Mouse (Mus musculus): ENCODE data around the gene Fgd1. TPM values are rescaled to one million over a fixed set of nuclear protein-coding genes. Genes with fewer than 3 reads are reported as not detected.
A peak's percentile ranks its signal among the peaks of the same experiment; 100 is the strongest.

Fgd1 gene
- 2.4 TPM in 2 replicates for polyA plus RNA-seq (2012; rRNA removed)

- DNase-seq (ENCODE audit: low read depth in 1 of 2, low spot score in 2 of 2), result no peak
- Histone ChIP-seq H3K4me3 (ENCODE audit: extremely low read depth, insufficient read depth, insufficient read length) (peak within 1 kb of the TSS; percentile 49; the same call in 1 of the 2 replicates), H3K27me3 (ENCODE audit: control insufficient read depth, insufficient read depth, low read length) (peaks cover 5% of the 10 kb centered on the region; the same call in 1 of the 2 replicates), H3K27ac (ENCODE audit: insufficient read depth, low read length) (no peak within 1 kb of the TSS), H3K4me1 (ENCODE audit: control insufficient read depth, insufficient read depth, insufficient read length) (no peaks in the 10 kb centered on the region; the same call in 1 of the 2 replicates), H3K36me3 (ENCODE audit: control insufficient read depth, insufficient read depth, low read length) (no peaks in the 10 kb centered on the region)
- 94% methylated on average over 8 of the region's 8 CpGs for WGBS
- TF ChIP-seq POLR2A (IDR thresholded peaks at IDR 0.05; ENCODE audit: low read depth, low read length) (no peak), CTCF (IDR thresholded peaks at IDR 0.05; ENCODE audit: extremely low read depth, insufficient read depth, insufficient read length, insufficient replicate concordance) (no peak)
These were observed at the start of gene Fgd1 for GRCm38 (mm10) chrX:151045850-151046249. Gene Fgd1 (plus strand): TSS chrX:151046150.

- H3K36me3 ChIP-seq (ENCODE audit: control insufficient read depth, insufficient read depth, low read length), result peaks cover 25% of the 10 kb centered on the region
- no peaks in the 10 kb centered on the region for H3K27me3 ChIP-seq (ENCODE audit: control insufficient read depth, insufficient read depth, low read length)
- WGBS, result 86% methylated on average over 3 of the region's 3 CpGs
- no peak overlapping the region for H3K4me3 ChIP-seq (ENCODE audit: extremely low read depth, insufficient read depth, insufficient read length)
- TF ChIP-seq POLR2A (IDR thresholded peaks at IDR 0.05; ENCODE audit: low read depth, low read length) (no peak), CTCF (IDR thresholded peaks at IDR 0.05; ENCODE audit: extremely low read depth, insufficient read depth, insufficient read length, insufficient replicate concordance) (no peak)
- DNase-seq (ENCODE audit: low read depth in 1 of 2, low spot score in 2 of 2), result no peak
- H3K27ac ChIP-seq (ENCODE audit: insufficient read depth, low read length), result no peak overlapping the region
- no peaks in the 10 kb centered on the region for H3K4me1 ChIP-seq (ENCODE audit: control insufficient read depth, insufficient read depth, insufficient read length)
These were observed 49.2 kb upstream of the Fgd1 start for GRCm38 (mm10) chrX:150996775-150997174.

- 26% methylated on average over 43 of the region's 43 CpGs for WGBS
- Histone ChIP-seq H3K36me3 (ENCODE audit: control insufficient read depth, insufficient read depth, low read length) (no peaks in the 10 kb centered on the region), H3K27ac (ENCODE audit: insufficient read depth, low read length) (peak within 1 kb of the TSS; percentile 59), H3K27me3 (ENCODE audit: control insufficient read depth, insufficient read depth, low read length) (no peaks in the 10 kb centered on the region), H3K4me1 (ENCODE audit: control insufficient read depth, insufficient read depth, insufficient read length) (no peaks in the 10 kb centered on the region; the same call in 1 of the 2 replicates), H3K4me3 (ENCODE audit: extremely low read depth, insufficient read depth, insufficient read length) (peak within 1 kb of the TSS; percentile 64)
- DNase-seq (ENCODE audit: low read depth in 1 of 2, low spot score in 2 of 2), result peak; percentile 83 to 86
- TF ChIP-seq CTCF (IDR thresholded peaks at IDR 0.05; ENCODE audit: extremely low read depth, insufficient read depth, insufficient read length, insufficient replicate concordance), result 0 out of 2 replicates have a peak, but pooled peaks have one; percentile 10
- TF ChIP-seq POLR2A (IDR thresholded peaks at IDR 0.05; ENCODE audit: low read depth, low read length), result peak; percentile 18; the same call in 1 of the 2 replicates
These were observed 28.7 kb upstream of the Fgd1 start, which contains the start of gene Gnl3l for GRCm38 (mm10) chrX:151016938-151017877. Gene Gnl3l (minus strand): TSS chrX:151017322.

GRCm38 (mm10) chrX:151017897-151018296, 28.1 kb upstream of the Fgd1 start:
- Histone ChIP-seq H3K36me3 (ENCODE audit: control insufficient read depth, insufficient read depth, low read length) (no peaks in the 10 kb centered on the region), H3K4me1 (ENCODE audit: control insufficient read depth, insufficient read depth, insufficient read length) (no peaks in the 10 kb centered on the region; the same call in 1 of the 2 replicates), H3K4me3 (ENCODE audit: extremely low read depth, insufficient read depth, insufficient read length) (peak overlapping the region; percentile 64), H3K27me3 (ENCODE audit: control insufficient read depth, insufficient read depth, low read length) (no peaks in the 10 kb centered on the region), H3K27ac (ENCODE audit: insufficient read depth, low read length) (no peak overlapping the region)
- no peak for TF ChIP-seq CTCF (IDR thresholded peaks at IDR 0.05; ENCODE audit: extremely low read depth, insufficient read depth, insufficient read length, insufficient replicate concordance)
- 14% methylated on average over 3 of the region's 3 CpGs for WGBS
- no peak for DNase-seq (ENCODE audit: low read depth in 1 of 2, low spot score in 2 of 2)

GRCm38 (mm10) chrX:151018798-151019197, 27.2 kb upstream of the Fgd1 start:
- DNase-seq (ENCODE audit: low read depth in 1 of 2, low spot score in 2 of 2), result no peak
- Histone ChIP-seq H3K4me3 (ENCODE audit: extremely low read depth, insufficient read depth, insufficient read length) (no peak overlapping the region), H3K27me3 (ENCODE audit: control insufficient read depth, insufficient read depth, low read length) (no peaks in the 10 kb centered on the region), H3K36me3 (ENCODE audit: control insufficient read depth, insufficient read depth, low read length) (no peaks in the 10 kb centered on the region), H3K4me1 (ENCODE audit: control insufficient read depth, insufficient read depth, insufficient read length) (no peaks in the 10 kb centered on the region; the same call in 1 of the 2 replicates), H3K27ac (ENCODE audit: insufficient read depth, low read length) (no peak overlapping the region)
- TF ChIP-seq CTCF (IDR thresholded peaks at IDR 0.05; ENCODE audit: extremely low read depth, insufficient read depth, insufficient read length, insufficient replicate concordance) (no peak), POLR2A (IDR thresholded peaks at IDR 0.05; ENCODE audit: low read depth, low read length) (no peak)
- WGBS, result 79% methylated on average over 3 of the region's 3 CpGs

GRCm38 (mm10) chrX:151031400-151031799, 14.6 kb upstream of the Fgd1 start:
- WGBS, result 80% methylated on average over 3 of the region's 3 CpGs
- H3K27me3 ChIP-seq (ENCODE audit: control insufficient read depth, insufficient read depth, low read length), result no peaks in the 10 kb centered on the region
- no peaks in the 10 kb centered on the region for H3K36me3 ChIP-seq (ENCODE audit: control insufficient read depth, insufficient read depth, low read length)
- no peak overlapping the region for H3K4me3 ChIP-seq (ENCODE audit: extremely low read depth, insufficient read depth, insufficient read length)
- no peaks in the 10 kb centered on the region for H3K4me1 ChIP-seq (ENCODE audit: control insufficient read depth, insufficient read depth, insufficient read length)
- no peak for TF ChIP-seq POLR2A (IDR thresholded peaks at IDR 0.05; ENCODE audit: low read depth, low read length)
- no peak for TF ChIP-seq CTCF (IDR thresholded peaks at IDR 0.05; ENCODE audit: extremely low read depth, insufficient read depth, insufficient read length, insufficient replicate concordance)
- H3K27ac ChIP-seq (ENCODE audit: insufficient read depth, low read length), result no peak overlapping the region
- DNase-seq (ENCODE audit: low read depth in 1 of 2, low spot score in 2 of 2), result no peak

All from spleen, adult 2 months (tissue).